Mouse (Mus musculus) midbrain, postnatal 0 days (tissue): ENCODE data around the gene Dgke. TPM values are rescaled to one million over a fixed set of nuclear protein-coding genes. Genes with fewer than 3 reads are reported as not detected.

Experiments used
- ATAC-seq: fragments of 200-750 bp; cut with Nextera tagmentation; 2 replicates; pipeline ENCODE4 v1.8.0; 2017; ENCODE audit warnings: moderate number of reproducible peaks, mild to moderate bottlenecking, moderate TSS enrichment, moderate library complexity; ENCODE audit not compliant: low FRiP score
- DNase-seq: peaks from one replicate; pipeline ENCODE4 v3.0.0-alpha.2; 2015; ENCODE audit warnings: low spot score
- H3K27ac ChIP-seq: fragments of 300-500 bp; sonication (generic); 2 replicates; pipeline ENCODE4 v1.5.1; 2014; ENCODE audit warnings: low read depth, mild to moderate bottlenecking, low read length, mixed read lengths
- H3K27me3 ChIP-seq: fragments of 300-500 bp; sonication (generic); 2 replicates; pipeline ENCODE4 v1.6.1; 2014; ENCODE audit warnings: low read length, control low read depth, mixed read lengths; ENCODE audit not compliant: insufficient read depth
- H3K36me3 ChIP-seq: fragments of 300-500 bp; sonication (generic); 2 replicates; pipeline ENCODE4 v1.6.1; 2014; ENCODE audit warnings: low read length, control low read depth, mixed read lengths; ENCODE audit not compliant: insufficient read depth
- H3K4me1 ChIP-seq: fragments of 300-500 bp; sonication (generic); 2 replicates; pipeline ENCODE4 v1.6.1; 2014; ENCODE audit warnings: mild to moderate bottlenecking, control low read depth, antibody characterized with exemption, low read length, mixed read lengths; ENCODE audit not compliant: insufficient read depth
- H3K4me2 ChIP-seq: fragments of 300-500 bp; sonication (generic); 2 replicates; pipeline ENCODE4 v1.6.1; 2014; ENCODE audit warnings: low read depth, mild to moderate bottlenecking, low read length, mixed read lengths; ENCODE audit not compliant: poor library complexity, severe bottlenecking
- H3K4me3 ChIP-seq: fragments of 300-500 bp; sonication (generic); 2 replicates; pipeline ENCODE4 v1.5.1; 2014; ENCODE audit warnings: low read depth, mild to moderate bottlenecking, low read length, moderate library complexity
- H3K9ac ChIP-seq: fragments of 300-500 bp; sonication (generic); replicated peaks from 2 replicates; pipeline ENCODE4 v1.6.1; 2014; ENCODE audit warnings: mild to moderate bottlenecking, low read length, moderate library complexity, mixed read lengths; ENCODE audit not compliant: poor library complexity, severe bottlenecking
- H3K9me3 ChIP-seq: fragments of 300-500 bp; sonication (generic); 2 replicates; pipeline ENCODE4 v1.6.1; 2016; ENCODE audit warnings: low read length, control low read depth
- CTCF ChIP-seq: IDR thresholded peaks from 2 replicates; pipeline ENCODE4 v1.5.1; 2016; ENCODE audit warnings: antibody characterized with exemption, mild to moderate bottlenecking
- WGBS: fragments of 180-500 bp; shearing (Covaris S2); extraction: QIAGEN DNeasy Blood & Tissue Kit; methylation state at CpG from one replicate; pipeline ENCODE4 v1.1.7; 2014; 5-methylcytosine and 5-hydroxymethylcytosine counted together
- polyA plus RNA-seq: library from polyadenylated mRNA; unstranded; fragments of >200 nt; fragmentation: Nextera tagmentation; extraction: Ambion mirVana; gene quantifications from 2 replicates; pipeline ENCODE4 v1.2.1, GENCODE M21; 2015
- total RNA-seq: library from RNA; depleted of rRNA; stranded (reverse); fragments of >200 nt; gene quantifications from 2 replicates; pipeline ENCODE4 v1.2.3, GENCODE M21; 2014

Gene Dgke
- total and polyA plus RNA-seq, 2 experiments from 2014 or later: 16.0 to 35.4 TPM

- no peak for ATAC-seq
- 24% methylated on average over 6 of the region's 6 CpGs for WGBS
- H3K4me3 ChIP-seq: no peak overlapping the region
Measured at GRCm38 (mm10) chr11:89069303-89069702, 2.7 kb upstream of the Dgke start.

GRCm38 (mm10) chr11:89068649-89069048, 2.0 kb upstream of the Dgke start:
- DNase-seq (no peak), ATAC-seq (no peak)
- no peak overlapping the region for H3K27ac ChIP-seq
- no peak overlapping the region for H3K4me3 ChIP-seq
- TF ChIP-seq CTCF: no peak
- no peak overlapping the region for H3K9ac ChIP-seq
- no peaks in the 10 kb centered on the region for H3K4me1 ChIP-seq
- no peak overlapping the region for H3K4me2 ChIP-seq
- WGBS: 95% methylated on average over 14 of the region's 14 CpGs
- no peaks in the 10 kb centered on the region for H3K36me3 ChIP-seq
- no peaks in the 10 kb centered on the region for H3K9me3 ChIP-seq
- H3K27me3 ChIP-seq: no peaks in the 10 kb centered on the region

More at GRCm38 (mm10) chr11:89069303-89069702, 2.7 kb upstream of the Dgke start:
- no peak overlapping the region for H3K27ac ChIP-seq
- no peak overlapping the region for H3K4me2 ChIP-seq
- no peaks in the 10 kb centered on the region for H3K27me3 ChIP-seq
- peak; percentile 85 for TF ChIP-seq CTCF
- H3K9me3 ChIP-seq: no peaks in the 10 kb centered on the region
- H3K4me1 ChIP-seq: no peaks in the 10 kb centered on the region
- H3K36me3 ChIP-seq: no peaks in the 10 kb centered on the region
- H3K9ac ChIP-seq: no peak overlapping the region
- DNase-seq: peak; percentile 54

GRCm38 (mm10) chr11:89067871-89068490, 1.3 kb upstream of the Dgke start:
- ATAC-seq: no peak
- no peaks in the 10 kb centered on the region for H3K27me3 ChIP-seq
- no peak overlapping the region for H3K27ac ChIP-seq
- H3K9ac ChIP-seq: no peak overlapping the region
- no peak overlapping the region for H3K4me3 ChIP-seq
- no peaks in the 10 kb centered on the region for H3K9me3 ChIP-seq
- DNase-seq: no peak
- WGBS: 66% methylated on average over 11 of the region's 11 CpGs
- H3K4me1 ChIP-seq: no peaks in the 10 kb centered on the region
- H3K36me3 ChIP-seq: no peaks in the 10 kb centered on the region
- no peak for TF ChIP-seq CTCF
- no peak overlapping the region for H3K4me2 ChIP-seq

GRCm38 (mm10) chr11:89067301-89067822, 712 bp upstream of the Dgke start:
- no peak for TF ChIP-seq CTCF
- WGBS: 67% methylated on average over 6 of the region's 6 CpGs
- Histone ChIP-seq H3K27ac (no peak overlapping the region), H3K9ac (no peak overlapping the region), H3K36me3 (no peaks in the 10 kb centered on the region), H3K9me3 (no peaks in the 10 kb centered on the region), H3K27me3 (no peaks in the 10 kb centered on the region), H3K4me2 (no peak overlapping the region), H3K4me3 (no peak overlapping the region), H3K4me1 (no peaks in the 10 kb centered on the region)
- DNase-seq (no peak), ATAC-seq (no peak)

- WGBS: 82% methylated on average over 6 of the region's 6 CpGs
- Histone ChIP-seq H3K9ac (no peak overlapping the region), H3K4me3 (no peak overlapping the region), H3K27ac (no peak overlapping the region), H3K4me1 (no peaks in the 10 kb centered on the region), H3K9me3 (no peaks in the 10 kb centered on the region), H3K4me2 (no peak overlapping the region), H3K36me3 (no peaks in the 10 kb centered on the region), H3K27me3 (no peaks in the 10 kb centered on the region)
- no peak for TF ChIP-seq CTCF
- ATAC-seq: no peak
- DNase-seq: no peak
Measured at GRCm38 (mm10) chr11:89066126-89066525, 524 bp downstream of the Dgke start.

- no peak overlapping the region for H3K9ac ChIP-seq
- H3K9me3 ChIP-seq: no peaks in the 10 kb centered on the region
- DNase-seq (no peak), ATAC-seq (no peak)
- H3K27ac ChIP-seq: no peak overlapping the region
- H3K27me3 ChIP-seq: no peaks in the 10 kb centered on the region
- TF ChIP-seq CTCF: peak; percentile 48
- no peaks in the 10 kb centered on the region for H3K36me3 ChIP-seq
- no peak overlapping the region for H3K4me3 ChIP-seq
- H3K4me1 ChIP-seq: no peaks in the 10 kb centered on the region
- over 99% methylated on average over 3 of the region's 3 CpGs for WGBS
- no peak overlapping the region for H3K4me2 ChIP-seq
Measured at GRCm38 (mm10) chr11:89065297-89065696, 1.4 kb downstream of the Dgke start.
